Mouse (Mus musculus): Measurements from ENCODE around the gene Fam47e. TPM values are rescaled to one million over a fixed set of nuclear protein-coding genes. Genes with fewer than 3 reads are reported as not detected.
"Not testable (repeated sequence)": the region's sequence is repeated elsewhere in the genome, so short reads cannot be mapped to it uniquely, and the experiment has no call there.

Gene Fam47e
- total RNA-seq (2021): not detected
- long read RNA-seq, experiment 1: 0 reads
- long read RNA-seq, experiment 2: 0 reads

GRCm38 (mm10) chr5:92554891-92555511 lies at the start of gene Fam47e:
Gene Fam47e (plus strand): TSS chr5:92555069.
- no peak for DNase-seq (ENCODE audit: low spot score)

DNA sequence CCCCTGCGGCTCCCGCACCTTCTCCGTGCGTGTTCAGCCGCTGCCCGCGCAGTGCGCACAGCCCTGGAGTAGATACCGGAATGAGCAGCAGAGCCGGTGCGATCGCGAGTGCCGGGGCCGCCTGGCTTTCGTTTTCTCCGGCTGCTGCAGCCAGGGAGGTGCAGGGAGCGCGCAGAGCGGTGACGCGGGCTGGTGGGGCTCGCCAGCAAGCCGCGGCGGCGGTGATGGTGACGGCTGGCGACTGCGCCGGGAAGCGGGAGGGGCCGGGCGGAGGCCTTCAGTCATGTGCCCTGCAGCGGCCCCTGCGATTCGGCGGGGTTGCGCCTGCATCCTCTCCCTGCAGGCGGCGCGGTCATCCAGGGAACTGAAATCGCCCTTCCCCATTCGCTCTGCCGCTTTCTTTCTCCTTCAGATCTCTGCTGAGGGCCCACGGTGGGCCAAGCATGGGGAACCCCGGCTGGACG lies 49.4 kb upstream of the Fam47e start:
- DNase-seq (ENCODE audit: low spot score): peak; percentile 97

- DNase-seq (ENCODE audit: low spot score): peak; percentile 79
These were observed 48.6 kb upstream of the Fam47e start for GRCm38 (mm10) chr5:92506301-92506729.

- DNase-seq (ENCODE audit: low spot score): no peak
These were observed 48.1 kb upstream of the Fam47e start, which contains the start of gene Scarb2 for GRCm38 (mm10) chr5:92506733-92507132. Gene Scarb2 (minus strand): TSS chr5:92506833.

DNA sequence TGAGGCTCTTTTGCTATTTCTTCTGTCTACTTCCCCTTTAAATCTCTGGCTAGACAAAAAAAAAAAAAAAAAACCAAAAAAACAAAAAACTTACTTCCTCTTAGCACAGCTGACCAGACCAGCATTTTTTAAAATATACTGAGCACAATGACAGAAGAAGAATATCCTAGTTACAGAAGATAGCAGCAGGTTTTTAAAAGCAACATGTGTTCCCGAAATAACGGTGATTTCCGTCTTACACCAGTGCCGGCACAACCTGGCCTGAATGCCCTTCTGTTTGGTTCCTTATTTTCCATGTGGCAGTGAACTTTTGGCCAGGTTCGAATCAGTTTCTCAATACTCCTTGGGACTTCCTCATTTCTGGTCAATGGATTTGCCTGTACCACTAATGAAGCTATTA lies 46.0 kb upstream of the Fam47e start:
- no peak for DNase-seq (ENCODE audit: low spot score)

DNA sequence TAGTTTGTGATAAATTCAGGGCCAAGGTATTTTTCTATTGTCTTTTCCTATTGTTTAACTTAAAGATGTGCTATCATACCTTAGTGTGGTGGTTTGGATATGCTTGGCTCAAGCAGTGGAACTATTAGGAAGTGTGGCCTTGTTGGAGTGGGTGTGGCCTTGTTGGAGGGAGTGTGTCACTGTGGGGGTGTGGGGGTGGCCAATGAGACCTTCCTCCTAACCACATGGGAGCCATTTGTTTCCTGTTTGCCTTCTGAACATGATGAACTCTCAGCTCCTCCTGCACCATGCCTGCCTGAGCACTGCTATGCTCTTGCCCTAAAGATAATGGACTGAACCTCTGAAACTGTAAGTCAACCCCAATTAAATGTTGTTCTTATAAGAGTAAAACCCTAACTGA lies 43.6 kb upstream of the Fam47e start:
- no peak for DNase-seq (ENCODE audit: low spot score)

DNA sequence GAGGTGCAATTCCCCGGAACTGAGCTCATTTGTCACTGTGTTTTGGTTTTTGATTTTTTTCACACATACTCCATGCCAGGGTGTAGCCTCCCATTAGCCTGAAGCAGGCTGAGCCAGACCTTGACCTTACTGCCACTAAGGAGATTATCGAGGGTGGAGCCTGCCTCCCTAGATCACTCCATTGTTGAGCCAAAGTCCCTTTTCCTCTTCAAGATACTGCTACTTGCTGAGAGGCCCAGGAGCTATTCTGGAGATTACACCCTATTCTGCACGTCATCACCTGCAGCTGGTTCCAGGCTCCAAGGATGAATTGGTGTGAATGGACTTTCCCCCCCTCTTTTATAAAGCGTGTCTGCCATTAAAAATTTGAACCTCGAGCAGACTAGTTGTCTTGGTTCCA lies 42.8 kb upstream of the Fam47e start:
- DNase-seq (ENCODE audit: low spot score): no peak

GRCm38 (mm10) chr5:92521131-92521530 lies 33.7 kb upstream of the Fam47e start:
- not testable (repeated sequence) for DNase-seq (ENCODE audit: low spot score)

GRCm38 (mm10) chr5:92524821-92525258 lies 30.0 kb upstream of the Fam47e start:
- no peak for DNase-seq (ENCODE audit: low spot score)

- DNase-seq (ENCODE audit: low spot score): no peak
These were observed 15.2 kb upstream of the Fam47e start for GRCm38 (mm10) chr5:92539698-92540097.

GRCm38 (mm10) chr5:92552611-92553010 lies 2.3 kb upstream of the Fam47e start:
- no peak for DNase-seq (ENCODE audit: low spot score)

DNA sequence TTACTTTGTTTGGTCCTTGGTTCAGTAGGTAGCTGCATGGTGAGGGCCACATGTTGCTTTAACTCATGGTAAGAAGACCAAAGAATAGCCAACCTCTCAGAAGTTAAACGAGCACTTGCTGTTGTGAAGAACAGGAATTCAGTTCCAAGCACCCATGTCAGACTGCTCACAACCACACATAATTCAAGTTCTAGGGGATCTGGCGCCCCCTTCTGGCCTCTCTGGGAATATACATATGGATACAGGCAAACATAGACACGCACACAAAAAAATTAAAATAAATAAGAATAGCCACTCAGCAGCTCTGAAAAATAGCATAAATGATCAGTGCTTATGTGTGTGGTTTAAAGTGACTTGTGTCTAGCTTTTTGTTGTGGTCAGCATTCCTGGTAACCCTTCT lies 930 bp upstream of the Fam47e start:
- DNase-seq (ENCODE audit: low spot score): no peak

DNA sequence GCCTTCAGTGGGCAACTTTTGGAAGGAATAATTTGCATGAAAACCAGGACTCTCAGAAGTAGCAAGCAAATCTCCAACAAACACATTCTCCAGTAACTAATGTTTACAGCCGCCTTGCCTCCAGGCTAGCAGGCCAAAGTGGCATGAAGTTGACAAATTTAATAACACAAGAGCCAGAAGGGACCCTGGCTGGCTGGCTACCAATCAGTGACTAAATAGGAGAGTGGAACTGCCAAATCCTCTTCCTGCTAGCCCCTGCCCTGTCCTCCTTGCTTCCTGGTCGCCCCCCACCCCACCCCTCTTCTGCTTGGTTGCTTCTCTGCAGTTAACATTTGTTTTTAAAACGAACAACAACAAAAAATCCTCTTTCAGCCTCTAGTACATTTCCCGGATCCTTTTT lies 426 bp upstream of the Fam47e start:
- DNase-seq (ENCODE audit: low spot score): no peak

DNA sequence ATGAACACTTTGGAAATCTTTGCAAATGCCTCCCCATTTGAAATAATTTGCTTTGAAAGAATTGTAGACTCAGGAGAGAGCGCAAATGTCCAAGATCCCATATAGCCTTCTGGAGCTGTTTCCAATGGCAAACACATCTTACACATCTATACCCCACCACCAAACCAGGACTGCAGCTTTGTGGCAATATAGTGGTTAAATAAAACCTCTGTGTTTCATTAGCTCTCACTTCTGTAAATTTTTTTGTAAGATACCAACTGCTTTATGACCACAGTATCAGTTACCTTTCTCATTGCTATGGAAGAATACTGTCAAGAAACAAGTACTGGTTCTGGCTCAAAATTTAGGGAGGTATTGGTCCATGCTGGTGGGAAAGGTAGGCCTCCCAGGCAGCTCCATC lies 1.0 kb downstream of the Fam47e start:
- DNase-seq (ENCODE audit: low spot score): no peak

DNA sequence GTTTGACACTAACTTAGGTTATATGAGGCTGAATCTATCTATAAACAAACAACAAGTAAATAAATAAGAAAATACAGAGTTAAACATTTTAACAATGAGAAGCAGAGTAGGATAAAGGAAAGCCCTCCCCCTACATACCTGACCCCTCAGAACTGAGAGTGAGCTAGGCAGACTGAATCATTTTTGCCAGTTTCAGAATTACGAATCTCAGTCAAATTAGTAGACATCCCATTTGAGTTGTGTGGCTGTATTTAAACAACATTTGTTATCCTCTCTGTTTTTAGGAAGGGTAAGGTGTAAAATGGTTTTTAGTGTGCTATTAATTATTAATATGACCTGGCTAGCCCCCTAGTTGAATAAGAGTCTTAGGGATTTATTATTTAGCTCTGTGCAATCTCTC lies 2.6 kb downstream of the Fam47e start:
- DNase-seq (ENCODE audit: low spot score): no peak

GRCm38 (mm10) chr5:92560201-92560600 lies 5.3 kb downstream of the Fam47e start:
- DNase-seq (ENCODE audit: low spot score): no peak

- DNase-seq (ENCODE audit: low spot score): no peak
These were observed 7.1 kb downstream of the Fam47e start for GRCm38 (mm10) chr5:92562002-92562401.

GRCm38 (mm10) chr5:92571232-92571631 lies 16.4 kb downstream of the Fam47e start:
- DNase-seq (ENCODE audit: low spot score): no peak

- DNase-seq (ENCODE audit: low spot score): no peak
These were observed 24.7 kb downstream of the Fam47e start for GRCm38 (mm10) chr5:92579559-92579958.

DNA sequence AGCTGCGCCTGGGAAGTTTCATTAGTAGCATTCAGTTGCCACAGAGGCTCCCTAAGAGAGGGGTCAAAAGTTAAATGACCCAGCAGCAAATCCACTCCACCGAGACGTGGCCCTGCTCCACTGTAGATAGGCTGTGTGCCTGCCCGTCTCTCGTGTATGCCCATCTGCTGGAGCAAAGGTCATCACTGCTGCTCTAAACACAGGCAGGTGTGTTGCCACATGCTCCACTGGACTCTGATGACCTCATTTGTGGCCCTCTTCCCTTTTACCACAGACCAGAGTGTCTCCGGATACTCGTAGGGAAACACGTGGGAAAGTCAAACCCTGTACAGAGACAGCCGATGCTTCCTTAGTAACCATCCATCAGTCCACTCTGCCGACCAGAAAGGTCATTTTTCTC lies 31.1 kb downstream of the Fam47e start:
- DNase-seq (ENCODE audit: low spot score): no peak

GRCm38 (mm10) chr5:92595026-92595425 lies 40.2 kb downstream of the Fam47e start:
- DNase-seq (ENCODE audit: low spot score): peak; percentile 74

- DNase-seq (ENCODE audit: low spot score): no peak
These were observed 42.0 kb downstream of the Fam47e start for GRCm38 (mm10) chr5:92596865-92597264.

DNA sequence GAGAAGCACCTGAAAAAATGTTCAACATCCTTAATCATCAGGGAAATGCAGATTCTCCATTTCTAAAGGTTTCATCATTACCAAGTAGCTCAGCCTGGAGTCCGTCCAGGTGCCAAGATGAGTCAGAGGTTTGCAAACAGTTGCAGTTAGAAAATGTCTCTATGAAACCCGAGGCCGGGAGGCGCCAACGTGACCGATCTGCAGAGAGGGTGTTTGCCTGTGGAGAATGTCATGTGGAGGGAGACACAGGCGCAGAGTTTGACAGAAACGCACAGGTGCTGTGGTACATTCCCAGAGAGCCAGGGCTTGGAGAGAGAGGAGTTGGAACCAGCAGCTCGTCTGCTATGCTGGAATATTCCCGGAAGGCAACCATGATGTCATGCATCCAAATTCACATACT lies 44.2 kb downstream of the Fam47e start:
- peak; percentile 82 for DNase-seq (ENCODE audit: low spot score)
